Mouse (Mus musculus) hindbrain, embryonic 12.5 days (tissue): Measurements from ENCODE around the gene Arrdc1. TPM values are rescaled to one million over a fixed set of nuclear protein-coding genes. Genes with fewer than 3 reads are reported as not detected.

ENCODE experiments used
- ATAC-seq: fragments of 200-750 bp; cut with Nextera tagmentation; 2 replicates; pipeline ENCODE4 v1.8.0; 2017; ENCODE audit warnings: moderate TSS enrichment; ENCODE audit not compliant: low FRiP score
- H3K27ac ChIP-seq: fragments of 300-500 bp; sonication (generic); 2 replicates; pipeline ENCODE4 v1.5.1; 2016; ENCODE audit warnings: mild to moderate bottlenecking
- H3K27me3 ChIP-seq: fragments of 300-500 bp; sonication (generic); 2 replicates; pipeline ENCODE4 v1.6.1; 2016; ENCODE audit warnings: mild to moderate bottlenecking
- H3K36me3 ChIP-seq: fragments of 300-500 bp; sonication (generic); 2 replicates; pipeline ENCODE4 v1.6.1; 2016; ENCODE audit warnings: mild to moderate bottlenecking
- H3K4me1 ChIP-seq: fragments of 300-500 bp; sonication (generic); 2 replicates; pipeline ENCODE4 v1.6.1; 2016
- H3K4me2 ChIP-seq: fragments of 300-500 bp; sonication (generic); replicated peaks from 2 replicates; pipeline ENCODE4 v1.6.1; 2016; ENCODE audit warnings: mild to moderate bottlenecking
- H3K4me3 ChIP-seq: fragments of 300-500 bp; sonication (generic); 2 replicates; pipeline ENCODE4 v1.5.1; 2016; ENCODE audit warnings: mild to moderate bottlenecking
- H3K9ac ChIP-seq: fragments of 300-500 bp; sonication (generic); 2 replicates; pipeline ENCODE4 v1.6.1; 2016; ENCODE audit warnings: mild to moderate bottlenecking, moderate library complexity
- H3K9me3 ChIP-seq: fragments of 300-500 bp; sonication (generic); replicated peaks from 2 replicates; pipeline ENCODE4 v1.6.1; 2016; ENCODE audit warnings: mild to moderate bottlenecking
- WGBS: fragments of 180-500 bp; shearing (Covaris S2); methylation state at CpG from one replicate; pipeline ENCODE4 v1.1.7; 2016; 5-methylcytosine and 5-hydroxymethylcytosine counted together
- microRNA-seq: library from miRNA; unstranded; fragments of <30 nt; microRNA quantifications from one replicate; pipeline ENCODE4, GENCODE M21; 2017
- polyA plus RNA-seq: library from polyadenylated mRNA; unstranded; fragments of >200 nt; fragmentation: Nextera tagmentation; extraction: Ambion mirVana; gene quantifications from 2 replicates; pipeline ENCODE4 v1.2.1, GENCODE M21; 2016

Gene Arrdc1
- polyA plus RNA-seq, 1 experiment from 2014 or later: 21.9 TPM

- Histone ChIP-seq H3K9me3 (no peaks in the 10 kb centered on the region), H3K4me2 (no peak overlapping the region), H3K36me3 (peaks cover 7% of the 10 kb centered on the region), H3K27me3 (no peaks in the 10 kb centered on the region), H3K9ac (no peak overlapping the region), H3K4me3 (no peak overlapping the region), H3K27ac (no peak overlapping the region), H3K4me1 (0 out of 2 replicates have a peak, but pooled peaks cover 4% of the 10 kb centered on the region)
- ATAC-seq: no peak
- 76% methylated on average over 6 of the region's 6 CpGs for WGBS
These were observed 44.3 kb downstream of the Arrdc1 start for GRCm38 (mm10) chr2:24890541-24891447.

DNA sequence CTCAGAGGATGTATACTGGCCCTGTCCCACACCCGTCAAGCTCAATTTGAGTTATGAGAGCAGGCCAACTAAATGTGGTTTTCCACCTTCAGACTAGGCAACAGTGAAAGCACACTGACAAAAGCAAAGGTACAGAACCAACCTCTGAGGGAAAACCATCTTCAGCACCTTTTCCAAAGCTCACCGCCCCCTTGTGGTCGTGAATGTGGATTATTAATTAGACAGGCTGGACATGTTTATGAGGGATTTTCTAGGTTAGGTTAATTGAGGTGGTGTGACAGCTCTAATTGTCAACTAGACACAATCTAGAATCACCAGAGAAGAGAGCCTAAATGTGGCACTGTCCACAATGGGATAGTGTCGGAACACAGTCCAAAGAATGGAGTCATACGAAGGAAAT, 46.2 kb downstream of the Arrdc1 start:
- Histone ChIP-seq H3K4me1 (0 out of 2 replicates have a peak, but pooled peaks cover 4% of the 10 kb centered on the region), H3K4me3 (no peak overlapping the region), H3K27ac (no peak overlapping the region), H3K27me3 (no peaks in the 10 kb centered on the region), H3K9ac (no peak overlapping the region), H3K9me3 (no peaks in the 10 kb centered on the region), H3K36me3 (peaks cover 16% of the 10 kb centered on the region), H3K4me2 (no peak overlapping the region)
- WGBS: 92% methylated on average over 5 of the region's 5 CpGs
- no peak for ATAC-seq

GRCm38 (mm10) chr2:24880686-24881085, 54.4 kb downstream of the Arrdc1 start:
- peaks cover 48% of the 10 kb centered on the region for H3K36me3 ChIP-seq
- H3K4me2 ChIP-seq: no peak overlapping the region
- H3K9me3 ChIP-seq: no peaks in the 10 kb centered on the region
- no peak for ATAC-seq
- H3K27ac ChIP-seq: no peak overlapping the region
- no peaks in the 10 kb centered on the region for H3K4me1 ChIP-seq
- no peak overlapping the region for H3K4me3 ChIP-seq
- H3K9ac ChIP-seq: no peak overlapping the region
- 93% methylated on average over 2 of the region's 2 CpGs for WGBS
- H3K27me3 ChIP-seq: no peaks in the 10 kb centered on the region

Small RNAs within 50 kb of the gene (microRNA-seq; reads per million reads assigned to microRNA genes)
- not detected for gene Gm22875

Other genes starting within 250 kb of the Arrdc1 start
- 5.6 and 6.6 TPM in 2 replicates for gene Cacna1b, start 172.1 kb downstream of the Arrdc1 start, polyA plus RNA-seq
- gene Ehmt1, start 15.6 kb downstream of the Arrdc1 start, polyA plus RNA-seq: 126 and 134 TPM in 2 replicates
- 19.7 and 20.7 TPM in 2 replicates for gene Zmynd19, start 14.5 kb upstream of the Arrdc1 start, polyA plus RNA-seq
- gene Dph7, start 27.1 kb upstream of the Arrdc1 start, polyA plus RNA-seq: 28.5 and 29.9 TPM in 2 replicates
- gene Mrpl41, start 39.8 kb upstream of the Arrdc1 start, polyA plus RNA-seq: 141 and 148 TPM in 2 replicates
- gene Pnpla7, start 40.8 kb upstream of the Arrdc1 start, polyA plus RNA-seq: 3.8 and 5.0 TPM in 2 replicates
- gene Nsmf, start 119.1 kb upstream of the Arrdc1 start, polyA plus RNA-seq: 108 and 115 TPM in 2 replicates
- gene Entpd8, start 145.1 kb upstream of the Arrdc1 start, polyA plus RNA-seq: not detected in 2 replicates
- 0.14 and 0.22 TPM in 2 replicates for gene Noxa1, start 159.9 kb upstream of the Arrdc1 start, polyA plus RNA-seq
- gene Nrarp, start 245.5 kb upstream of the Arrdc1 start, polyA plus RNA-seq: 70.9 and 76.4 TPM in 2 replicates